ENCODE assay signal across 9 mouse cellular contexts in genomic region chr12:77811276-77811675, GRCm38 (mm10).
A peak's percentile ranks its signal among the peaks of the same experiment; 100 is the strongest.
DNase-seq lines count a peak whose midpoint lies in the region; ATAC-seq and TF ChIP-seq lines count a peak whose summit lies in the region.
"Had no signal": no experiment of that assay in that cellular context is flagged by ENCODE, and none has a peak within 500 bp of the region (broad histone marks: within the 10 kb centered on the region; RNA-seq: fewer than 3 reads in every experiment).

No protein-coding gene starts in this region.

- TF ChIP-seq POLR2A in liver, adult 2 months (IDR thresholded peaks at IDR 0.05; ENCODE audit: extremely low read depth, insufficient read depth, low read length), result no peak

- no peaks in the 10 kb centered on the region for H3K36me3 ChIP-seq in forebrain, embryonic 11.5 days (ENCODE audit: control insufficient read depth, insufficient read depth, low read length)
- no peaks in the 10 kb centered on the region for H3K36me3 ChIP-seq in forebrain, embryonic 16.5 days (ENCODE audit: control insufficient read depth, insufficient read depth)
- H3K36me3 ChIP-seq in liver, adult 2 months (ENCODE audit: control insufficient read depth, insufficient read depth, low read length), result no peaks in the 10 kb centered on the region
- no peaks in the 10 kb centered on the region for H3K36me3 ChIP-seq in midbrain, postnatal 0 days (ENCODE audit: insufficient read depth, low read length)
- no peaks in the 10 kb centered on the region for H3K36me3 ChIP-seq in hindbrain, embryonic 13.5 days
- H3K36me3 ChIP-seq: neural tube, embryonic 12.5 days had no signal

- H3K27ac ChIP-seq in forebrain, embryonic 11.5 days (ENCODE audit: low read depth, low read length), result no peak overlapping the region
- no peak overlapping the region for H3K27ac ChIP-seq in forebrain, embryonic 16.5 days (ENCODE audit: low read length)
- no peak overlapping the region for H3K27ac ChIP-seq in liver, adult 2 months (replicated peaks; ENCODE audit: insufficient read depth, low read depth, low read length)
- no peak overlapping the region for H3K27ac ChIP-seq in midbrain, postnatal 0 days (ENCODE audit: low read depth, low read length)
- no peak overlapping the region for H3K27ac ChIP-seq in hindbrain, embryonic 13.5 days
- H3K27ac ChIP-seq: neural tube, embryonic 12.5 days had no signal

- no peak for ATAC-seq in forebrain, embryonic 11.5 days (replicated peaks; ENCODE audit: low FRiP score)
- no peak for ATAC-seq in forebrain, embryonic 16.5 days
- no peak for ATAC-seq in midbrain, postnatal 0 days (ENCODE audit: low FRiP score)
- ATAC-seq in hindbrain, embryonic 13.5 days (ENCODE audit: low FRiP score), result no peak

- no peaks in the 10 kb centered on the region for H3K79me2 ChIP-seq in liver, adult 2 months (ENCODE audit: control insufficient read depth, insufficient read depth, low read length)

- H3K9ac ChIP-seq in forebrain, embryonic 11.5 days (ENCODE audit: low read length), result no peak overlapping the region
- H3K9ac ChIP-seq in forebrain, embryonic 16.5 days (replicated peaks; ENCODE audit: low read depth, low read length), result no peak overlapping the region
- H3K9ac ChIP-seq in liver, adult 2 months (ENCODE audit: low read depth, low read length), result no peak overlapping the region
- H3K9ac ChIP-seq in midbrain, postnatal 0 days (replicated peaks; ENCODE audit: low read length, poor library complexity, severe bottlenecking), result no peak overlapping the region
- no peak overlapping the region for H3K9ac ChIP-seq in hindbrain, embryonic 13.5 days
- H3K9ac ChIP-seq: neural tube, embryonic 12.5 days had no signal

- peak; percentile 41; the same call in 1 of the 2 replicates for TF ChIP-seq CTCF in liver, adult 2 months (IDR thresholded peaks at IDR 0.05; ENCODE audit: low read depth, low read length)
- TF ChIP-seq CTCF in midbrain, postnatal 0 days (IDR thresholded peaks at IDR 0.05), result peak; percentile 62

- H3K4me2 ChIP-seq in forebrain, embryonic 11.5 days (ENCODE audit: low read depth, low read length, severe bottlenecking), result no peak overlapping the region
- no peak overlapping the region for H3K4me2 ChIP-seq in forebrain, embryonic 16.5 days (ENCODE audit: low read length)
- no peak overlapping the region for H3K4me2 ChIP-seq in midbrain, postnatal 0 days (ENCODE audit: low read depth, low read length, poor library complexity, severe bottlenecking)
- H3K4me2 ChIP-seq in hindbrain, embryonic 13.5 days, result no peak overlapping the region
- H3K4me2 ChIP-seq: neural tube, embryonic 12.5 days had no signal

- H3K4me3 ChIP-seq in forebrain, embryonic 11.5 days (ENCODE audit: low read depth, low read length), result no peak overlapping the region
- no peak overlapping the region for H3K4me3 ChIP-seq in forebrain, embryonic 16.5 days (replicated peaks; ENCODE audit: low read length)
- no peak overlapping the region for H3K4me3 ChIP-seq in liver, adult 2 months (ENCODE audit: insufficient read depth, low read depth, low read length)
- no peak overlapping the region for H3K4me3 ChIP-seq in midbrain, postnatal 0 days (ENCODE audit: low read depth, low read length)
- H3K4me3 ChIP-seq in hindbrain, embryonic 13.5 days, result no peak overlapping the region
- H3K4me3 ChIP-seq: neural tube, embryonic 12.5 days had no signal

- H3K9me3 ChIP-seq in forebrain, embryonic 11.5 days (ENCODE audit: control insufficient read depth, low read length), result no peaks in the 10 kb centered on the region
- H3K9me3 ChIP-seq in forebrain, embryonic 16.5 days (ENCODE audit: control insufficient read depth, low read length), result no peaks in the 10 kb centered on the region
- H3K9me3 ChIP-seq in midbrain, postnatal 0 days (ENCODE audit: low read length), result no peaks in the 10 kb centered on the region
- no peaks in the 10 kb centered on the region for H3K9me3 ChIP-seq in hindbrain, embryonic 13.5 days
- H3K9me3 ChIP-seq: neural tube, embryonic 12.5 days had no signal

- peak; percentile 68 for DNase-seq in forebrain, embryonic 11.5 days (ENCODE audit: low spot score)
- DNase-seq in liver, adult 2 months (ENCODE audit: extremely low read depth, low read depth, low spot score), result peak; percentile 12
- DNase-seq in liver, result no peak
- DNase-seq in MEL-GATA-1-ER (ENCODE audit: extremely low read depth, low read depth), result peak; percentile 15
- peak; percentile 57 for DNase-seq in embryo, embryonic 11 days
- peak; percentile 33 for DNase-seq in midbrain, postnatal 0 days (ENCODE audit: low spot score)

- no peaks in the 10 kb centered on the region for H3K4me1 ChIP-seq in forebrain, embryonic 11.5 days (replicated peaks; ENCODE audit: control insufficient read depth, insufficient read depth, low read length)
- no peaks in the 10 kb centered on the region for H3K4me1 ChIP-seq in forebrain, embryonic 16.5 days (replicated peaks; ENCODE audit: control insufficient read depth, insufficient read depth, low read length)
- no peaks in the 10 kb centered on the region for H3K4me1 ChIP-seq in liver, adult 2 months (ENCODE audit: control insufficient read depth, insufficient read depth, low read length)
- no peaks in the 10 kb centered on the region for H3K4me1 ChIP-seq in midbrain, postnatal 0 days (ENCODE audit: insufficient read depth, low read length)
- no peaks in the 10 kb centered on the region for H3K4me1 ChIP-seq in hindbrain, embryonic 13.5 days (replicated peaks)
- H3K4me1 ChIP-seq: neural tube, embryonic 12.5 days had no signal

- no peaks in the 10 kb centered on the region for H3K27me3 ChIP-seq in forebrain, embryonic 11.5 days (ENCODE audit: control insufficient read depth, insufficient read depth, low read length)
- H3K27me3 ChIP-seq in forebrain, embryonic 16.5 days (replicated peaks; ENCODE audit: control insufficient read depth, insufficient read depth, low read length), result no peaks in the 10 kb centered on the region
- H3K27me3 ChIP-seq in liver, adult 2 months (ENCODE audit: control insufficient read depth, insufficient read depth, low read length), result no peaks in the 10 kb centered on the region
- H3K27me3 ChIP-seq in midbrain, postnatal 0 days (ENCODE audit: insufficient read depth, low read length), result no peaks in the 10 kb centered on the region
- H3K27me3 ChIP-seq in hindbrain, embryonic 13.5 days, result no peaks in the 10 kb centered on the region
- H3K27me3 ChIP-seq: neural tube, embryonic 12.5 days had no signal

- WGBS in forebrain, embryonic 11.5 days, result 50% methylated on average over 2 of the region's 2 CpGs
- 61% methylated on average over 2 of the region's 2 CpGs for WGBS in forebrain, embryonic 16.5 days
- 60% methylated on average over 2 of the region's 2 CpGs for whole genome bisulfite sequencing in liver, adult 2 months
- 30% methylated on average over 2 of the region's 2 CpGs for WGBS in midbrain, postnatal 0 days
- 41% methylated on average over 2 of the region's 2 CpGs for WGBS in hindbrain, embryonic 13.5 days
